Mouse (Mus musculus): ENCODE results near the gene Ptov1.

GRCm38 (mm10) chr7:44905430-44905829 lies 35.8 kb upstream of the Ptov1 start:
- no peak for TF ChIP-seq POLR2A (IDR thresholded peaks at IDR 0.05; ENCODE audit: insufficient read depth, low read depth, low read length)
- no peak for TF ChIP-seq EP300 (IDR thresholded peaks at IDR 0.05; ENCODE audit: insufficient read depth, low read depth, low read length)
- no peak for TF ChIP-seq CTCF (IDR thresholded peaks at IDR 0.05)

Data from heart, adult 2 months (tissue).